Comparison of ENCODE assay signal across 8 mouse cellular contexts in the genomic region with DNA sequence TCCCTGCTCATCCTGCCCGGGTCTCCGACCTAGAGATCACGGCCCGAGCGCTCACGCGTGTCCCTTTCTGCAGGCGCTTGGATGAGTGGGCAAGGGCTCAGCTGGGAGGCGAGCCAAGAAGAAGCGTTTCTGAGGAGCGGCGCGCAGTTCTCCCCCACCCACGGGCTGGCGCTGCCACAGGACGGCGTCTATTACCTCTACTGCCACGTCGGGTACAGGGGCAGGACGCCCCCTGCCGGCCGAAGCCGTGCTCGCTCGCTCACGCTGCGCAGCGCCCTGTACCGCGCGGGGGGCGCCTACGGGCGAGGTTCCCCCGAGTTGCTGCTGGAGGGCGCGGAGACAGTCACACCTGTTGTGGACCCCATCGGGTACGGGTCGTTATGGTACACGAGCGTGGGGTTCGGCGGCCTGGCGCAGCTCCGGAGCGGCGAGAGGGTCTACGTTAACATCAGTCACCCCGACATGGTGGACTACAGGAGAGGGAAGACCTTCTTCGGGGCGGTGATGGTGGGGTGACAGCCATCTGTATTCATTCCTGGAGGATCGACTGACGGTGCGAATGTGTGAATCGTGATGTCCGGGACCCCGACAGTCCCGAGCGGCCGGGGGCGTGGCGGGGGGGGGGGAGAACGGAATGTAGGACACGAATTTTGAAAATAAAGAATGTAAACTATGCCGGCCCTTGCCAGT. TPM values are rescaled to one million over a fixed set of nuclear protein-coding genes. Genes with fewer than 3 reads are reported as not detected.
DNase-seq lines count a peak whose midpoint lies in the region; ATAC-seq and TF ChIP-seq lines count a peak whose summit lies in the region.

No protein-coding gene starts in this region.

- no peak overlapping the region for H3K27ac ChIP-seq in forebrain, embryonic 12.5 days
- no peak overlapping the region for H3K27ac ChIP-seq in lung, embryonic 14.5 days (ENCODE audit: low read depth)

- H3K4me2 ChIP-seq in forebrain, embryonic 12.5 days: peak overlapping the region; percentile 61
- H3K4me2 ChIP-seq in lung, embryonic 14.5 days: peak overlapping the region; percentile 77

- intact Hi-C loops in heart, postnatal 14 days (cut with DNase I): loop anchor here (1.0 to 5.0 kb wide), 3 partner anchors 16 to 37 kb away; a partner anchor contains a TSS

- peaks cover 10% of the 10 kb centered on the region for H3K4me1 ChIP-seq in forebrain, embryonic 12.5 days
- H3K4me1 ChIP-seq in lung, embryonic 14.5 days (ENCODE audit: insufficient read depth): no peaks in the 10 kb centered on the region; the same call in none of the 2 replicates

- TF ChIP-seq CTCF in brain, embryonic 14.5 days (IDR thresholded peaks at IDR 0.05; ENCODE audit: borderline replicate concordance, extremely low read depth, insufficient read depth, insufficient read length): peak; percentile 86
- peak; percentile 77 for TF ChIP-seq CTCF in lung, embryonic 14.5 days (IDR thresholded peaks at IDR 0.05; ENCODE audit: low read depth)

- H3K9ac ChIP-seq in forebrain, embryonic 12.5 days: peak overlapping the region; percentile 39
- peak overlapping the region; percentile 7 for H3K9ac ChIP-seq in lung, embryonic 14.5 days

- peak; percentile 71 for DNase-seq in brain, embryonic 14.5 days (ENCODE audit: low read depth)
- DNase-seq in heart, postnatal 14 days: peak; percentile 87 to 92
- DNase-seq in layer of hippocampus, adult 18-20 months (ENCODE audit: low spot score in 2 of 2): peak; percentile 50 to 70
- peak; percentile 83 for DNase-seq in lung, embryonic 14.5 days
- DNase-seq in thymus, adult 18-20 months: peak; percentile 93 to 94

- no peak for TF ChIP-seq POLR2A in brain, embryonic 14.5 days (IDR thresholded peaks at IDR 0.05; ENCODE audit: borderline replicate concordance, extremely low read depth, insufficient read depth, insufficient read length, poor library complexity, severe bottlenecking)

- 2% methylated on average over 66 of the region's 66 CpGs for WGBS in forebrain, embryonic 12.5 days
- WGBS in lung, embryonic 14.5 days: under 1% methylated on average over 66 of the region's 66 CpGs

- peaks cover 59% of the 10 kb centered on the region for H3K27me3 ChIP-seq in forebrain, embryonic 12.5 days
- H3K27me3 ChIP-seq in lung, embryonic 14.5 days (ENCODE audit: insufficient read depth, low read length): peaks cover 33% of the 10 kb centered on the region

- H3K9me3 ChIP-seq in forebrain, embryonic 12.5 days: no peaks in the 10 kb centered on the region
- no peaks in the 10 kb centered on the region for H3K9me3 ChIP-seq in lung, embryonic 14.5 days (ENCODE audit: low read depth, low read length)

- peak; percentile 44 for ATAC-seq in CD4-positive, CD25-positive, alpha-beta regulatory T cell, adult 4 months
- peak; percentile 58 for ATAC-seq in forebrain, embryonic 12.5 days (ENCODE audit: low FRiP score)
- peak; percentile 84 for ATAC-seq in lung, embryonic 14.5 days (ENCODE audit: insufficient read depth)
- ATAC-seq in neutrophil, adult 5-6 weeks (ENCODE audit: extremely low read depth, insufficient number of reproducible peaks, low FRiP score, poor library complexity, severe bottlenecking): peak; percentile 63

- peak overlapping the region; percentile 39 for H3K4me3 ChIP-seq in forebrain, embryonic 12.5 days (replicated peaks)
- H3K4me3 ChIP-seq in lung, embryonic 14.5 days (ENCODE audit: low read depth, low read length): peak overlapping the region; percentile 41

- no peaks in the 10 kb centered on the region for H3K36me3 ChIP-seq in forebrain, embryonic 12.5 days (replicated peaks)
- no peaks in the 10 kb centered on the region for H3K36me3 ChIP-seq in lung, embryonic 14.5 days (ENCODE audit: insufficient read depth)

RNA-seq across cellular contexts. Expression of a gene that starts 1.5 kb away (rescaled TPM):
- 100 to 1,000 TPM; 154 to 344 TPM for polyA plus RNA-seq in CD4-positive, CD25-positive, alpha-beta regulatory T cell, adult 4 months (2017; shearing (Covaris generic))
- polyA plus RNA-seq in brain, embryonic 14.5 days (2012; rRNA removed): 0.58 and 1.1 TPM in 2 replicates
- polyA plus RNA-seq in forebrain, embryonic 12.5 days (2016; fragmentation: Nextera tagmentation; extraction: Ambion mirVana): not detected in 2 replicates
- total RNA-seq in heart, postnatal 14 days (2021): 1 to 10 TPM; 1.2 to 3.8 TPM
- under 1 TPM; 0.41 to 0.64 TPM for total RNA-seq in layer of hippocampus, adult 18-20 months (2021)
- polyA plus RNA-seq in lung, embryonic 14.5 days (2014; fragmentation: Nextera tagmentation; extraction: Ambion mirVana): 0.43 TPM in 1 of 2 replicates, not detected in the other
- 212 and 285 TPM in 2 replicates for total RNA-seq in neutrophil, adult 5-6 weeks (2017)

RNA-seq across cellular contexts. Expression of a gene that starts 6.0 kb away (rescaled TPM):
- polyA plus RNA-seq in CD4-positive, CD25-positive, alpha-beta regulatory T cell, adult 4 months (2017; shearing (Covaris generic)): 10 to 100 TPM; 15.3 to 23.5 TPM
- 0.15 and 0.21 TPM in 2 replicates for polyA plus RNA-seq in brain, embryonic 14.5 days (2012; rRNA removed)
- not detected in 2 replicates for polyA plus RNA-seq in forebrain, embryonic 12.5 days (2016; fragmentation: Nextera tagmentation; extraction: Ambion mirVana)
- total RNA-seq in heart, postnatal 14 days (2021): under 1 TPM; 0.29 to 0.39 TPM
- not detected for total RNA-seq in layer of hippocampus, adult 18-20 months (2021)
- polyA plus RNA-seq in lung, embryonic 14.5 days (2014; fragmentation: Nextera tagmentation; extraction: Ambion mirVana): 0.12 and 0.21 TPM in 2 replicates
- 16.4 and 18.2 TPM in 2 replicates for total RNA-seq in neutrophil, adult 5-6 weeks (2017)

RNA-seq across cellular contexts. Expression of a gene that starts 7.5 kb away (rescaled TPM):
- polyA plus RNA-seq in CD4-positive, CD25-positive, alpha-beta regulatory T cell, adult 4 months (2017; shearing (Covaris generic)): 10 to 100 TPM in 1 of 2 experiments, 1 to 10 TPM in 1; 7.3 to 10.0 TPM
- polyA plus RNA-seq in brain, embryonic 14.5 days (2012; rRNA removed): 8.2 and 11.8 TPM in 2 replicates
- polyA plus RNA-seq in forebrain, embryonic 12.5 days (2016; fragmentation: Nextera tagmentation; extraction: Ambion mirVana): 4.0 and 4.8 TPM in 2 replicates
- total RNA-seq in heart, postnatal 14 days (2021): 1 to 10 TPM; 3.8 to 4.0 TPM
- 1 to 10 TPM; 5.5 to 6.7 TPM for total RNA-seq in layer of hippocampus, adult 18-20 months (2021)
- 11.6 and 14.1 TPM in 2 replicates for polyA plus RNA-seq in lung, embryonic 14.5 days (2014; fragmentation: Nextera tagmentation; extraction: Ambion mirVana)
- 534 and 685 TPM in 2 replicates for total RNA-seq in neutrophil, adult 5-6 weeks (2017)

RNA-seq across cellular contexts. Expression of a gene that starts 9.4 kb away (rescaled TPM):
- 10 to 100 TPM; 82.7 to 99.0 TPM for polyA plus RNA-seq in CD4-positive, CD25-positive, alpha-beta regulatory T cell, adult 4 months (2017; shearing (Covaris generic))
- polyA plus RNA-seq in brain, embryonic 14.5 days (2012; rRNA removed): 0.27 and 0.29 TPM in 2 replicates
- not detected in 2 replicates for polyA plus RNA-seq in forebrain, embryonic 12.5 days (2016; fragmentation: Nextera tagmentation; extraction: Ambion mirVana)
- under 1 TPM in 1 of 2 experiments, not detected in 1; 0.20 TPM for total RNA-seq in heart, postnatal 14 days (2021)
- under 1 TPM; 0.22 to 0.41 TPM for total RNA-seq in layer of hippocampus, adult 18-20 months (2021)
- polyA plus RNA-seq in lung, embryonic 14.5 days (2014; fragmentation: Nextera tagmentation; extraction: Ambion mirVana): 0.26 TPM in 1 of 2 replicates, not detected in the other
- total RNA-seq in neutrophil, adult 5-6 weeks (2017): 6.6 and 9.9 TPM in 2 replicates

RNA-seq across cellular contexts. Expression of a gene that starts 19.9 kb away (rescaled TPM):
- polyA plus RNA-seq in CD4-positive, CD25-positive, alpha-beta regulatory T cell, adult 4 months (2017; shearing (Covaris generic)): 1 to 10 TPM; 1.8 to 3.7 TPM
- 1.6 and 2.2 TPM in 2 replicates for polyA plus RNA-seq in brain, embryonic 14.5 days (2012; rRNA removed)
- polyA plus RNA-seq in forebrain, embryonic 12.5 days (2016; fragmentation: Nextera tagmentation; extraction: Ambion mirVana): 4.3 and 4.9 TPM in 2 replicates
- 1 to 10 TPM; 1.4 to 2.8 TPM for total RNA-seq in heart, postnatal 14 days (2021)
- 10 to 100 TPM in 1 of 2 experiments, 1 to 10 TPM in 1; 9.4 to 13.0 TPM for total RNA-seq in layer of hippocampus, adult 18-20 months (2021)
- polyA plus RNA-seq in lung, embryonic 14.5 days (2014; fragmentation: Nextera tagmentation; extraction: Ambion mirVana): 6.0 and 11.9 TPM in 2 replicates
- 5.3 and 8.0 TPM in 2 replicates for total RNA-seq in neutrophil, adult 5-6 weeks (2017)

Comparison
In these comparisons a context has a peak if more than half of its experiments do, and no peak if none do; other contexts are left out.
1. RNA of a gene that starts 1.5 kb away (polyA plus RNA-seq): 154 to 344 TPM in CD4-positive, CD25-positive, alpha-beta regulatory T cell, adult 4 months; 0.58 to 1.1 TPM in brain, embryonic 14.5 days, 0.43 TPM in lung, embryonic 14.5 days and not detected in forebrain, embryonic 12.5 days; every median in the first group is over 10 times any median in the second.
2. RNA of a gene that starts 6.0 kb away (polyA plus RNA-seq): 15.3 to 23.5 TPM in CD4-positive, CD25-positive, alpha-beta regulatory T cell, adult 4 months; 0.12 to 0.21 TPM in lung, embryonic 14.5 days, 0.15 to 0.21 TPM in brain, embryonic 14.5 days and not detected in forebrain, embryonic 12.5 days; every median in the first group is over 10 times any median in the second.
3. Peak in every context shown above with its lines, with median percentiles within 50 percentile points of each other: ATAC-seq and DNase-seq.